Mouse (Mus musculus): ENCODE results near the gene Tmem178b. TPM values are rescaled to one million over a fixed set of nuclear protein-coding genes. Genes with fewer than 3 reads are reported as not detected.

The Tmem178b gene
- polyA plus RNA-seq (2012; rRNA removed), result 50.4 and 50.7 TPM in 2 replicates

GRCm38 (mm10) chr6:39872901-39873591 is at the start of gene Tmem178b:
TSS of gene Tmem178b (plus strand) at chr6:39873271.

Other genes starting within 250 kb of the Tmem178b start
- gene Braf, start 147.8 kb upstream of the Tmem178b start, polyA plus RNA-seq (2012; rRNA removed), result 21.8 and 22.3 TPM in 2 replicates
- gene Mrps33, start 62.3 kb upstream of the Tmem178b start, polyA plus RNA-seq (2012; rRNA removed), result 287 and 310 TPM in 2 replicates

Data from central nervous system, embryonic 14 days (tissue).